Mouse (Mus musculus) regulatory T cell (primary cell): ENCODE results near the gene Stt3b.

Source experiments
- in situ Hi-C: fragments of 300-600 bp; cut with MboI, MseI; formaldehyde crosslinking; loops from one replicate; pipeline ENCODE4 v1.15.1; 2025; ENCODE audit warnings: high pct_unique_total_duplicates

Gene Stt3b

GRCm38 (mm10) chr9:115310346-115311222, at the start of gene Stt3b:
TSS of gene Stt3b (minus strand) at chr9:115310421.
- in situ Hi-C loops: loop anchor here (5.0 kb wide), 1 partner anchor 312 kb away; no protein-coding TSS in a partner anchor

- in situ Hi-C loops: no loop called here
These were observed 48.2 kb upstream of the Stt3b start for GRCm38 (mm10) chr9:115358421-115358820.

GRCm38 (mm10) chr9:115357996-115358395, 47.8 kb upstream of the Stt3b start:
- in situ Hi-C loops: no loop called here

GRCm38 (mm10) chr9:115356731-115357458, 46.7 kb upstream of the Stt3b start:
- in situ Hi-C loops: no loop called here

- in situ Hi-C loops: no loop called here
These were observed 45.8 kb upstream of the Stt3b start for GRCm38 (mm10) chr9:115355972-115356371.

- in situ Hi-C loops: no loop called here
These were observed 39.7 kb upstream of the Stt3b start for GRCm38 (mm10) chr9:115349741-115350512.

- in situ Hi-C loops: no loop called here
These were observed 38.9 kb upstream of the Stt3b start for GRCm38 (mm10) chr9:115349106-115349505.

- in situ Hi-C loops: no loop called here
These were observed 34.7 kb upstream of the Stt3b start for GRCm38 (mm10) chr9:115344930-115345329.

GRCm38 (mm10) chr9:115341576-115341975, 31.4 kb upstream of the Stt3b start:
- in situ Hi-C loops: no loop called here

GRCm38 (mm10) chr9:115340212-115340815, 30.1 kb upstream of the Stt3b start:
- in situ Hi-C loops: no loop called here

- in situ Hi-C loops: loop anchor here (10.0 kb wide), 1 partner anchor 616 kb away; no protein-coding TSS in a partner anchor
These were observed 28.6 kb upstream of the Stt3b start for GRCm38 (mm10) chr9:115338816-115339215.

- in situ Hi-C loops: loop anchor here (10.0 kb wide), 1 partner anchor 622 kb away; no protein-coding TSS in a partner anchor
These were observed 22.8 kb upstream of the Stt3b start for GRCm38 (mm10) chr9:115333016-115333415.

- in situ Hi-C loops: loop anchor here (10.0 kb wide), 1 partner anchor 622 kb away; no protein-coding TSS in a partner anchor
These were observed 22.1 kb upstream of the Stt3b start for GRCm38 (mm10) chr9:115332339-115332738.

GRCm38 (mm10) chr9:115330861-115331476, 20.7 kb upstream of the Stt3b start:
- in situ Hi-C loops: loop anchor here (10.0 kb wide), 1 partner anchor 624 kb away; no protein-coding TSS in a partner anchor

GRCm38 (mm10) chr9:115326533-115326890, 16.3 kb upstream of the Stt3b start:
- in situ Hi-C loops: no loop called here

GRCm38 (mm10) chr9:115325831-115326532, 15.8 kb upstream of the Stt3b start:
- in situ Hi-C loops: no loop called here

- in situ Hi-C loops: no loop called here
These were observed 13.4 kb upstream of the Stt3b start for GRCm38 (mm10) chr9:115323572-115323971.

- in situ Hi-C loops: no loop called here
These were observed 12.2 kb upstream of the Stt3b start for GRCm38 (mm10) chr9:115322385-115322784.

GRCm38 (mm10) chr9:115321052-115321451, 10.8 kb upstream of the Stt3b start:
- in situ Hi-C loops: no loop called here

- in situ Hi-C loops: no loop called here
These were observed 9.9 kb upstream of the Stt3b start for GRCm38 (mm10) chr9:115320156-115320555.
